Mouse (Mus musculus) MEL-GATA-1-ER (cell line): ENCODE measurements around the gene Nme2.

Experiments used
- DNase-seq: peaks from one replicate; pipeline ENCODE4 v3.0.0-alpha.2; 2012; ENCODE audit warnings: low read depth; ENCODE audit errors: extremely low read depth

The Nme2 gene

GRCm38 (mm10) chr11:93956159-93956558 lies at the start of gene Nme2:
Gene Nme2, minus strand, starts transcription at chr11:93956259.
- DNase-seq, result no peak

- DNase-seq, result no peak
These were observed 47.3 kb upstream of the Nme2 start for GRCm38 (mm10) chr11:94003346-94003745.

- DNase-seq, result no peak
These were observed 43.2 kb upstream of the Nme2 start for GRCm38 (mm10) chr11:93999276-93999675.

GRCm38 (mm10) chr11:93997141-93997775 lies 41.2 kb upstream of the Nme2 start:
- DNase-seq, result peak; percentile 40

GRCm38 (mm10) chr11:93996306-93997140 lies 40.5 kb upstream of the Nme2 start:
- peak; percentile 10 for DNase-seq

- peak; percentile 83 for DNase-seq
These were observed 39.8 kb upstream of the Nme2 start, which contains the start of gene Spag9 for GRCm38 (mm10) chr11:93995720-93996305. Gene Spag9, plus strand, starts transcription at chr11:93996091.

- peak; percentile 89 for DNase-seq
These were observed 39.2 kb upstream of the Nme2 start for GRCm38 (mm10) chr11:93995111-93995719.

- no peak for DNase-seq
These were observed 38.5 kb upstream of the Nme2 start for GRCm38 (mm10) chr11:93994531-93994930.

GRCm38 (mm10) chr11:93988328-93989062 lies 32.4 kb upstream of the Nme2 start:
- DNase-seq, result no peak

GRCm38 (mm10) chr11:93987625-93988327 lies 31.7 kb upstream of the Nme2 start:
- no peak for DNase-seq

GRCm38 (mm10) chr11:93987026-93987425 lies 31.0 kb upstream of the Nme2 start:
- DNase-seq, result no peak

- DNase-seq, result no peak
These were observed 30.2 kb upstream of the Nme2 start for GRCm38 (mm10) chr11:93986298-93986697.

- DNase-seq, result no peak
These were observed 29.2 kb upstream of the Nme2 start for GRCm38 (mm10) chr11:93985265-93985664.

- no peak for DNase-seq
These were observed 28.6 kb upstream of the Nme2 start for GRCm38 (mm10) chr11:93984619-93985018.

- no peak for DNase-seq
These were observed 23.5 kb upstream of the Nme2 start for GRCm38 (mm10) chr11:93979502-93980049.

- no peak for DNase-seq
These were observed 16.9 kb upstream of the Nme2 start for GRCm38 (mm10) chr11:93972951-93973350.

- DNase-seq, result no peak
These were observed 13.7 kb upstream of the Nme2 start for GRCm38 (mm10) chr11:93969799-93970198.

GRCm38 (mm10) chr11:93969171-93969570 lies 13.1 kb upstream of the Nme2 start:
- DNase-seq, result no peak

- no peak for DNase-seq
These were observed 12.7 kb upstream of the Nme2 start for GRCm38 (mm10) chr11:93968848-93969128.
